Mouse (Mus musculus) heart, postnatal 25 days (tissue): Measurements from ENCODE around the gene Tenm2. TPM values are rescaled to one million over a fixed set of nuclear protein-coding genes. Genes with fewer than 3 reads are reported as not detected.

Source experiments
- DNase-seq: peaks from one replicate; pipeline ENCODE4 v3.0.0; 2022; ENCODE audit warnings: low spot score
- intact Hi-C: fragments of 180-260 bp; cut with DNase I; formaldehyde crosslinking; loops from one replicate; pipeline ENCODE4 v1.15.1; 2025
- total RNA-seq, 2 experiments: library from RNA; stranded (reverse); gene quantifications; 2 replicates each; pipeline ENCODE4 v1.2.3; 2021

Gene Tenm2
- total RNA-seq, 2 experiments from 2014 or later: 0.08 TPM

- DNase-seq: no peak
- intact Hi-C loops: no loop called here
These were observed 1126.6 kb downstream of the Tenm2 start for GRCm38 (mm10) chr11:36108970-36109731.

- DNase-seq: no peak
- intact Hi-C loops: no loop called here
These were observed 1127.9 kb downstream of the Tenm2 start for GRCm38 (mm10) chr11:36107840-36108239.

GRCm38 (mm10) chr11:36106639-36107038, 1129.1 kb downstream of the Tenm2 start:
- intact Hi-C loops: no loop called here
- no peak for DNase-seq

- intact Hi-C loops: no loop called here
- DNase-seq: no peak
These were observed 1132.2 kb downstream of the Tenm2 start for GRCm38 (mm10) chr11:36103556-36103955.

- DNase-seq: no peak
- intact Hi-C loops: no loop called here
These were observed 1139.5 kb downstream of the Tenm2 start for GRCm38 (mm10) chr11:36096219-36096618.

- intact Hi-C loops: no loop called here
- no peak for DNase-seq
These were observed 1145.6 kb downstream of the Tenm2 start for GRCm38 (mm10) chr11:36090210-36090609.

GRCm38 (mm10) chr11:36081399-36082053, 1154.2 kb downstream of the Tenm2 start:
- intact Hi-C loops: no loop called here
- DNase-seq: no peak

GRCm38 (mm10) chr11:36080766-36081165, 1155.0 kb downstream of the Tenm2 start:
- intact Hi-C loops: no loop called here
- DNase-seq: no peak

GRCm38 (mm10) chr11:36078391-36078790, 1157.4 kb downstream of the Tenm2 start:
- intact Hi-C loops: no loop called here

GRCm38 (mm10) chr11:36074015-36074567, 1161.7 kb downstream of the Tenm2 start:
- no peak for DNase-seq
- intact Hi-C loops: no loop called here

More at GRCm38 (mm10) chr11:36078391-36078790, 1157.4 kb downstream of the Tenm2 start:
- DNase-seq: no peak

- DNase-seq: no peak
- intact Hi-C loops: no loop called here
These were observed 1162.5 kb downstream of the Tenm2 start for GRCm38 (mm10) chr11:36073074-36073818.

GRCm38 (mm10) chr11:36072646-36073045, 1163.1 kb downstream of the Tenm2 start:
- intact Hi-C loops: no loop called here

GRCm38 (mm10) chr11:36072038-36072437, 1163.7 kb downstream of the Tenm2 start:
- DNase-seq: no peak
- intact Hi-C loops: no loop called here

More at GRCm38 (mm10) chr11:36072646-36073045, 1163.1 kb downstream of the Tenm2 start:
- no peak for DNase-seq

- intact Hi-C loops: no loop called here
- DNase-seq: no peak
These were observed 1176.4 kb downstream of the Tenm2 start for GRCm38 (mm10) chr11:36059325-36059843.

- intact Hi-C loops: no loop called here
- no peak for DNase-seq
These were observed 1179.2 kb downstream of the Tenm2 start for GRCm38 (mm10) chr11:36056525-36056924.

GRCm38 (mm10) chr11:36054323-36054722, 1181.4 kb downstream of the Tenm2 start:
- intact Hi-C loops: no loop called here
- no peak for DNase-seq

- intact Hi-C loops: no loop called here
- DNase-seq: no peak
These were observed 1182.3 kb downstream of the Tenm2 start for GRCm38 (mm10) chr11:36053457-36053856.

GRCm38 (mm10) chr11:36052598-36052997, 1183.2 kb downstream of the Tenm2 start:
- intact Hi-C loops: no loop called here

GRCm38 (mm10) chr11:36052091-36052490, 1183.7 kb downstream of the Tenm2 start:
- intact Hi-C loops: no loop called here
- DNase-seq: no peak

More at GRCm38 (mm10) chr11:36052598-36052997, 1183.2 kb downstream of the Tenm2 start:
- no peak for DNase-seq

GRCm38 (mm10) chr11:36049547-36049946, 1186.2 kb downstream of the Tenm2 start:
- intact Hi-C loops: no loop called here
- DNase-seq: no peak
